Mouse (Mus musculus): Measurements from ENCODE around the gene Tm9sf4. TPM values are rescaled to one million over a fixed set of nuclear protein-coding genes. Genes with fewer than 3 reads are reported as not detected.

Gene Tm9sf4
- polyA plus RNA-seq, 1 experiment from 2014 or later, result 101 TPM

DNA sequence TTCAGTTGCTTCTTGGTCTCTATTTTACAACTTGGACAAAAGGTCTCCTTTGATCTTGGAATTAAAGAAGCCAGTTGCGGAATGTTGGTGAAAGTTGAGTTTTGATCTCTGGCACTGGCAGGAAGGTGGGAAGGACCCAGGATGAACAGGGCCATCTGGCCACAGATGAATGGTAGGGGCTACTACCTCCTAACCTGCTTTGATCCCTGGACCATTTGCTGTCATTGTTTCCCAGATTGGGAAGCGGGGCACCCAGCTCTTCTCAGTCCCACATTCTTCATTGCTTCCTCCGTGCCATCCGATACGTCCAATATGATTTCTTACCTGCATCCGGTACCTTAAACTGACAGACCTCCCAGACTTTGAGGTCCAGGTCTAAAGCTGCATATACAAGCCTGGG is 6.0 kb downstream of the Tm9sf4 start:
- Histone ChIP-seq H3K9me3 (no peaks in the 10 kb centered on the region), H3K4me1 (peaks cover 20% of the 10 kb centered on the region), H3K9ac (no peak overlapping the region), H3K36me3 (peaks cover 14% of the 10 kb centered on the region), H3K4me2 (replicated peaks) (no peak overlapping the region), H3K4me3 (no peak overlapping the region), H3K27me3 (no peaks in the 10 kb centered on the region), H3K27ac (no peak overlapping the region)
- no peak for ATAC-seq (ENCODE audit: low FRiP score, low read depth)
- WGBS, result 49% methylated on average over 6 of the region's 6 CpGs

DNA sequence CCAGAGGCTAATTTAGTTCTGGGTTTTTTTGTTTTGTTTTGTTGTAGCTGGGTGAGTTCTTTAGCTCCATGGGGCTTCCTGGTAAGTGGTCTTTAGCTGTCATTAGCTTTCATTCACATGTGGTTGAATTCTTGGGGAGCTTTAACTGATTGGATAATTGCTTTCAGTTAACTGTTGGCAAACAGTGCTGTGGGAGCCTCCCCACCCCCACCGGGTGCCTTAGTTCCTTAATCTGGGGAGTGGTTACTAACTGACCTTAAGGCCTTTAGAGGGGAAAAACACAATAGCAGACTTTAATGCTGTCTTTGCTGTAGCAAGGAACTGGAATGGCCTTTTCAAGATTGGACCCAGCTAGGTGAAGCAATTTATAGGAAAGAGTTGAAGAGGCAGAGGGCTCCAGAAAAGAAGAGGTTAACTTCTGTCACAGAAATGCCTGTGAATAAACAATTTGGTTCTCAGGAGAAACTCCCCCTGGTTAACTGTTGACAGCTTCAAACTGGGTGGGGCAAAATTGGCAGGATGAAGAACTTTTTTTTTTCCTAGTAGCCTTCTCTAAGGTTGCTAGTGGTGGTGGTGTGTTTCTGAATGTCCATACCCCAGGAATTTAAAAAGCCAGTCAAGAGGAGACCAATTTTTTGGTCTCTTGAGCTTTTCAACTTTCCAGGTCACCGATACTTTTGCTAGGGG is 7.2 kb downstream of the Tm9sf4 start:
- ATAC-seq (ENCODE audit: low FRiP score, low read depth), result no peak
- Histone ChIP-seq H3K9me3 (no peaks in the 10 kb centered on the region), H3K27me3 (no peaks in the 10 kb centered on the region), H3K9ac (no peak overlapping the region), H3K36me3 (peaks cover 14% of the 10 kb centered on the region), H3K4me1 (0 out of 2 replicates have a peak, but pooled peaks cover 11% of the 10 kb centered on the region), H3K27ac (no peak overlapping the region), H3K4me3 (no peak overlapping the region), H3K4me2 (replicated peaks) (no peak overlapping the region)
- 39% methylated on average over 2 of the region's 2 CpGs for WGBS

DNA sequence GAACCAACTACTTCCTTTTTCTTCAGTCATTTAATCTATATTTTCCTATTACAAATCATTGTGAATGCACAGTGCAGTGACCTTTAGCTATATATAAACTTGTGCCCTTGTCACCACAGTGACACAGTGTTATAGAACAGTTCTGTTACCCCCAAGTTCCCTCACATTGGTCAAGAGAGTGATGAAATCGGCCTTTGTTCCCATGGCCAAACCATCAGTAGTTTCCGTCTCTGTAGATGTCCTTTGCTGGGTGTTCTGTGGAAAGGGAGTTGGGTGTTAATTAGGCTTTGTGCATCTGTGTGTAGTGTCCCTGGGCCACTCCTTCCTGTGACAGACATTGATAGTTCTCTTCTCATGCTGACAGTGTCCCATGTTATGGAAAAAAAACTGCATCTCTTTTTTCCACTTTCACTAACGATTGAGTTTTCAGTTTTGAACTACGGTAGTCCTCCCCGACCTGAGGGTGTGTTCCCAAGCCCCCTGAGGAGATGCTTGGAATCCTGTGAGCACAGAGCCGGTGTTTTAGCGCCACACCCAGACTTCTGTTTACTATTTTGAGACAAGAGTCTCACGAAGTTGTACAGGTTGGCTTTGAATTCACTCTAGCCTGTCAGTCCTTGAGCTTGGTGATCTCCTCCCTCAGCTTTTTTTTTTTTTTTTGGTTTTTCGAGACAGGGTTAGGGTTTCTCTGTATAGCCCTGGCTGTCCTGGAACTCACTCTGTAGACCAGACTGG is 9.6 kb downstream of the Tm9sf4 start:
- WGBS, result 86% methylated on average over 9 of the region's 9 CpGs
- Histone ChIP-seq H3K9ac (no peak overlapping the region), H3K27me3 (no peaks in the 10 kb centered on the region), H3K4me2 (replicated peaks) (no peak overlapping the region), H3K36me3 (peaks cover 12% of the 10 kb centered on the region; the same call in 1 of the 2 replicates), H3K4me3 (no peak overlapping the region), H3K27ac (no peak overlapping the region), H3K4me1 (0 out of 2 replicates have a peak, but pooled peaks cover 10% of the 10 kb centered on the region), H3K9me3 (no peaks in the 10 kb centered on the region)
- ATAC-seq (ENCODE audit: low FRiP score, low read depth), result no peak

DNA sequence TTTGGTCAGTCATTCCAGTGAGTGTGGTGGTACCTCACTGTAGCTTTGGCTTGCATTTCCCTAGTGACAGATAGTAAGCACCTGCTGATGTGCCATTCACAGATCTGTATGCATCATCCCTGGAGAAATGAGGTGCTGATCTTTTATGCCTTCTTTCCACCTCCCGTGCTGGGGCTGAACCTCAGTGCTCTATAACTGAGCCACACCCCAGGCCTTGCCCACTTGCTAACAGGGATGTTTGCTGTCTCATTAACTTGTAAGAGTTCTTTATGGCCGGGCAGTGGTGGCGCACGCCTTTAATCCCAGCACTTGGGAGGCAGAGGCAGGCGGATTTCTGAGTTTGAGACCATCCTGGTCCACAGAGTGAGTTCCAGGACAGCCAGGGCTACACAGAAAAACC is 10.9 kb downstream of the Tm9sf4 start:
- Histone ChIP-seq H3K4me2 (replicated peaks) (no peak overlapping the region), H3K4me3 (no peak overlapping the region), H3K9ac (no peak overlapping the region), H3K36me3 (0 out of 2 replicates have a peak, but pooled peaks cover 6% of the 10 kb centered on the region), H3K4me1 (0 out of 2 replicates have a peak, but pooled peaks cover 10% of the 10 kb centered on the region), H3K27ac (no peak overlapping the region), H3K27me3 (no peaks in the 10 kb centered on the region), H3K9me3 (no peaks in the 10 kb centered on the region)
- no peak for ATAC-seq (ENCODE audit: low FRiP score, low read depth)
- WGBS, result 92% methylated on average over 5 of the region's 5 CpGs

DNA sequence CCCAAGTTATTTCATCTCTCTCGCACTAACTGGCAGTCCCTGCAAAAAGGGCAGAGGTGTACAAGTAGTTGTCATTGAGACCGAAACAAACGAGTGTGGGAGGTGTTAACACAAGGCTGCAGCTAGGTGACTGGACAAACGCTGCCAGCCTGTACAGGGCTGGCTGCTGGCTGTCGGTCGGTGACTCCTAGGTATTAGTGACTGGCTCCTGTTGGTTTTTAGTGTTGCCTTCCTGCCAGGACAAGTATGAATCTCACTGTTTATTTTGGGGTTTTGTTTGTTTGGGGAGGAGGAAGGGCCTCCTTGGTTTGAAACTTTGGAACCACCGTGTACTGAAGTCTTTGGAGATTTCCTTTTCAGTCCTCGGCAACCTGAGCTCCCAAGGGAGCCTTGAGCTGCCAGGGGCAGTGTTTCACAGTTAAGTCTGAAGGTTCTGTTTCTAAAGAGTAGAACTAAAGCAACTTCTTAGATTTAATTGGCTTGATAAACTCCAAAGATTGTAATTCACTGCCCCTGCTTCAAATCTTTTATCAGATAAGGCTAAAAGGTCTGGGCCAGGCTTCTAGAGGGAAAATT is 15.0 kb downstream of the Tm9sf4 start:
- ATAC-seq (ENCODE audit: low FRiP score, low read depth), result no peak
- no peak overlapping the region for H3K9ac ChIP-seq
- no peak overlapping the region for H3K27ac ChIP-seq
- H3K36me3 ChIP-seq, result peaks cover 28% of the 10 kb centered on the region
- H3K9me3 ChIP-seq, result no peaks in the 10 kb centered on the region
- 68% methylated on average over 8 of the region's 8 CpGs for WGBS
- H3K4me1 ChIP-seq, result no peaks in the 10 kb centered on the region
- H3K4me2 ChIP-seq (replicated peaks), result no peak overlapping the region
- H3K27me3 ChIP-seq, result no peaks in the 10 kb centered on the region
- H3K4me3 ChIP-seq, result no peak overlapping the region

DNA sequence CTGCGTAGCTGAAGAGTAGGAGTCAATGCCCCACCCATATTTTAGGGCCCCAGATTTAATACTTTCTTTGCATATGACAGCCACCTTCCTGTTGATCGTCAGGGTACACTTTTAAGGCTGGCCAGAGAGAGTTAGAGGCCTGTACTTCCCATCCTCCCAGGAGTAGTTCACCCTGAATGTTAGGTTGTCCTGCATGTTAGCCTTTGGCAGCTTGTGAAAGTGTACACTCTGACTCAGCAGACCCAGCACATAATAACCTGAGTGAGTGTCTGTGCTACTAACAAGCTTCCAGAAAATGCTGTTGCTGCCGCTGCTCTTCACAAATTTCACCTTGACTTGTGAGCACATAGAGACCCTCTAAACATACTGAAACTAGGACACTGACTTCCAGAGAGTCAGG is 16.1 kb downstream of the Tm9sf4 start:
- H3K27ac ChIP-seq, result no peak overlapping the region
- H3K9me3 ChIP-seq, result no peaks in the 10 kb centered on the region
- H3K4me3 ChIP-seq, result no peak overlapping the region
- peaks cover 35% of the 10 kb centered on the region for H3K36me3 ChIP-seq
- WGBS, result 87% methylated on average over 3 of the region's 3 CpGs
- no peak for ATAC-seq (ENCODE audit: low FRiP score, low read depth)
- no peaks in the 10 kb centered on the region for H3K27me3 ChIP-seq
- no peak overlapping the region for H3K4me2 ChIP-seq (replicated peaks)
- no peaks in the 10 kb centered on the region for H3K4me1 ChIP-seq
- no peak overlapping the region for H3K9ac ChIP-seq

DNA sequence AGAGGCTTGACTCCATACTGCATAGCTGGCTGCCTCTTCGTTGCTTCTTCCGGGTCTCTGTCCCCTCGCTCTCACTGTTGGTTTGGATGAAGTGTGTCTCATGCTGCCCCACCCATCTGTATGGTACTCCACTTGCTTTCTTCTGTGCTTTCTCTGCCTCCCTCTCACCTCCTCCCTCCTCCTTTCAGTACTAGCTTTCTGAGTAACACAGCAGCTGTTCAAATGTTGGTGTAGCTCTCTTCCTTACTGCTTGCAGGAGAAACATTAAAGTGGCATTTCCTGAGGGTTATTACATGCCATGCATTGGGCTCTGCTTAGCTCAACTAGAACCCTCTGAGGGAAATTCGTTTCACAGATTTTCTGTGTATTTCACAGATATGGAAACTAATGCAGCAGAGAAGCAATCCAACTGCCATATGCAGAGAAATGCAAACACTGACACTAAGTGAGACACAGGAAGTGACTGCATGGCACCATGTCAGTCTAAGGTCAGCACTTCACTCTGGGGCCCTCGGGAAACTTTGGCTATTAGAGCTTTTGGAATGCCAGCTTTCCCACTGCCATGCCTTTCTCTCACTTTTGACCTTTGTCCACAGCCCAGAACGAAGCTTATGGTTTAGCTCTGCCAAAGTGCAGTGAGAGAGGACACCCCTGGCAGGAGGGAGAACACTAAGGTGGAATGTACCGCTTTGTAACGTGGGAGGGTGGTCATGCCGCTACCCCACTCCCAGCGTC is 18.2 kb downstream of the Tm9sf4 start:
- H3K36me3 ChIP-seq, result peaks cover 56% of the 10 kb centered on the region
- no peak overlapping the region for H3K9ac ChIP-seq
- no peaks in the 10 kb centered on the region for H3K9me3 ChIP-seq
- no peak overlapping the region for H3K27ac ChIP-seq
- 86% methylated on average over 10 of the region's 10 CpGs for WGBS
- H3K4me2 ChIP-seq (replicated peaks), result no peak overlapping the region
- no peak overlapping the region for H3K4me3 ChIP-seq
- no peaks in the 10 kb centered on the region for H3K4me1 ChIP-seq
- no peak for ATAC-seq (ENCODE audit: low FRiP score, low read depth)
- H3K27me3 ChIP-seq, result no peaks in the 10 kb centered on the region

DNA sequence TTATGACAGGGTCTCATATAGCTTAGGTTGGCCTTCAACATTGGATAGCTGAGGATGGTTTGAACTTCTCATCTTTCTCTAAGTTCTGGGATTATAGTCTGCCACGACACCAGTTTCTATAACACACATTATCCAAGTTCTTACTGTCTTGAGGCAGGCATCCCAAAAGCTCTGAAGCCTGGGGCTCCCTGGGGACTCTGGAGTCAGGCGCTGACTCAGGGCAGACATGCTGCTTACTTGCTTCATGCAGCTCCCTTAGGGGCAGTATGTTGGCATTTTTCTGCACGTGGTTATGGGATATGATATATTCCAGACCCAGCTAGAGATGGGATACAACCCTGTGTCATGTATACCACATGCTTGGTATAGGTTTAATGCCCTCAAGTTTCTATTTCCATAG is 18.9 kb downstream of the Tm9sf4 start:
- Histone ChIP-seq H3K9me3 (no peaks in the 10 kb centered on the region), H3K36me3 (peaks cover 58% of the 10 kb centered on the region), H3K27me3 (no peaks in the 10 kb centered on the region), H3K4me1 (no peaks in the 10 kb centered on the region), H3K4me3 (no peak overlapping the region), H3K27ac (no peak overlapping the region), H3K9ac (no peak overlapping the region), H3K4me2 (replicated peaks) (no peak overlapping the region)
- ATAC-seq (ENCODE audit: low FRiP score, low read depth), result no peak
- WGBS, result 84% methylated on average over 3 of the region's 3 CpGs

DNA sequence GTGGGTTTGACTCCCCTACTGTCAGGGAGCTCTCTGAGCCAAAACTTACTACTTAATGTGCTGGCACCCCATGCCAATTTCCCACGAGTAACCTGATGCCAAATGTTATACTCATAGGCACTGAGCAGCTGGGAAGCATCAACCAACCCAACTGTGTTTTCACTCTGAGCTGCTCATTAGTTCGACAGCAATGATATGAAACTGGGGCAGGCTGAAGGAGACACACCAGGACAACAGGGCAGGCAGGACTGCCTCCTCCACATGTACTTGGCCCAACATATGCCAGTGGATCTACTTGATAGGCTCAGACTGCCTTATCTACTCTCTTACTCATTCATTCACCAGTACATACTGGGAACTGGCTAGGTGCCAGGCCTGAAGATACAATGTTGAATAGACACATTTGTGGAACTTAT is 25.1 kb downstream of the Tm9sf4 start:
- 54% methylated on average over 2 of the region's 2 CpGs for whole genome bisulfite sequencing
- Histone ChIP-seq H3K36me3 (peaks cover 97% of the 10 kb centered on the region), H3K27ac (no peak overlapping the region), H3K4me2 (replicated peaks) (no peak overlapping the region), H3K4me3 (no peak overlapping the region), H3K27me3 (no peaks in the 10 kb centered on the region), H3K9me3 (no peaks in the 10 kb centered on the region), H3K4me1 (no peaks in the 10 kb centered on the region), H3K9ac (no peak overlapping the region)
- no peak for ATAC-seq (ENCODE audit: low FRiP score, low read depth)

DNA sequence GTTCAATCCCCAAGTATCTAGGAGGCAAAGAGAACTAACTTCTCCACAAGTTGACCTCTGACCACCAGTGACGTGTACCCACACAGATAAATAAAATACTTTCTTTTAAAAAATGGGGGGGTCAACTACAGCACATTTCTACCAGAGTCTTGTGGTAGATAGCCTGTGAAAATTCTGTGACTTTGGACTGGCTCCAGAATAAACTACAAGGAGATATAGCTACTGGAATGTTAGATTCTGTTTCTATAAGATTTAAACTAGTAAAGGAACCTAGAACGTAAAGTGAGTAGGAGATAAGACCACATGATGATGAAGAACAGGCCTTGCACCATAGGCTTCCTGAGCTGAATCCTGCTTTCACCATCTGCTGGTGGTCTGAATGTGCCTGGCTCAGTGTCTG is 26.7 kb downstream of the Tm9sf4 start:
- peaks cover 99% of the 10 kb centered on the region for H3K36me3 ChIP-seq
- no peak overlapping the region for H3K9ac ChIP-seq
- ATAC-seq (ENCODE audit: low FRiP score, low read depth), result no peak
- no peaks in the 10 kb centered on the region for H3K27me3 ChIP-seq
- no peaks in the 10 kb centered on the region for H3K4me1 ChIP-seq
- no peak overlapping the region for H3K4me3 ChIP-seq
- no peaks in the 10 kb centered on the region for H3K9me3 ChIP-seq
- no peak overlapping the region for H3K27ac ChIP-seq
- H3K4me2 ChIP-seq (replicated peaks), result no peak overlapping the region
- WGBS, result 90% methylated on average over 2 of the region's 2 CpGs

DNA sequence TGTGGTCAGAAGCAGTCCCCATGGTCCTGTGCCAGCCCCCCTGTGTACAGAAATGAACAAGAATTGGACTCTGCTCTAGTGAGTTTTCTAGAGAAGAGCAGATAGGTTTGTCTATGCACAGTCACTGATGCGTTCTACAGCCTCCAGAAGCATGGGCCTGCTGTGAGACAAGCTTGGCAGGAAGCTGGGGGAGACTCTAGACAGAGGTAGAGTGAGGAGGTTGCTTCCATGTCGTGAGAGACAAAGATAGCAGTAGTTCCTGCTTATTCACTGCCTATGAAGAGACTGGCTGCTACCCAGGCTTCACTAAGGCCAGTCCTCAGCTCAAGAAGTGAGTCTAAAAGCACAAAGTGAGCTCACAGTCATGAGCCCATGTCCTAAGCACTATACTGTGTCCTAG is 30.1 kb downstream of the Tm9sf4 start:
- no peaks in the 10 kb centered on the region for H3K4me1 ChIP-seq
- H3K4me2 ChIP-seq (replicated peaks), result no peak overlapping the region
- no peak for ATAC-seq (ENCODE audit: low FRiP score, low read depth)
- peaks cover 93% of the 10 kb centered on the region for H3K36me3 ChIP-seq
- H3K9me3 ChIP-seq, result no peaks in the 10 kb centered on the region
- H3K27me3 ChIP-seq, result no peaks in the 10 kb centered on the region
- H3K9ac ChIP-seq, result no peak overlapping the region
- no peak overlapping the region for H3K4me3 ChIP-seq
- no peak overlapping the region for H3K27ac ChIP-seq
- 75% methylated on average over 2 of the region's 2 CpGs for WGBS

DNA sequence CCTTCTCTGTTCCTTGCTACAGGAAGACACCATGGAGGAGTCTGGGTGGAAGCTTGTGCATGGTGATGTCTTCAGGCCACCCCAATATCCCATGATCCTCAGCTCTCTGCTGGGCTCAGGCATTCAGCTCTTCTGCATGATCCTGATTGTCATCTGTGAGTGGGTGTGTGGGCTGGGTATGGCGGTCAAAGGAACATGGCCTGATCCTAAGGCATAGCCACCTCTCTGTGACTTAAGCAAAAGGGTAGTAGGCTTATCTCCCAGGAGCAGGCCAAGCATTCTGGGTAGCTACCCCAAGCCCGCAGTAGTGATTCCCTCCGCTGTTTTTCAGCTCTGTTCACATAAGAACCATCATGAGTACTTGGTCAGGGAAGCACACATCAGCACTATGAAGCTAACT is 33.2 kb downstream of the Tm9sf4 start:
- no peaks in the 10 kb centered on the region for H3K27me3 ChIP-seq
- H3K9ac ChIP-seq, result no peak overlapping the region
- no peak overlapping the region for H3K4me2 ChIP-seq (replicated peaks)
- no peak for ATAC-seq (ENCODE audit: low FRiP score, low read depth)
- H3K27ac ChIP-seq, result no peak overlapping the region
- no peaks in the 10 kb centered on the region for H3K4me1 ChIP-seq
- 97% methylated on average over 3 of the region's 3 CpGs for WGBS
- H3K9me3 ChIP-seq, result no peaks in the 10 kb centered on the region
- H3K4me3 ChIP-seq, result no peak overlapping the region
- peaks cover 85% of the 10 kb centered on the region for H3K36me3 ChIP-seq

Measured in limb, embryonic 13.5 days (tissue).